Mouse (Mus musculus) erythroblast, embryonic 14.5 days (primary cell): ENCODE measurements around the gene Ppp1r1a.

Experiments
- GATA1 ChIP-seq: IDR thresholded peaks from 2 replicates; pipeline ENCODE4 v1.6.1; 2012; ENCODE audit warnings: low read length, inconsistent platforms, mixed read lengths
- TAL1 ChIP-seq: IDR thresholded peaks from 3 replicates; pipeline ENCODE4 v1.6.1; 2012; ENCODE audit warnings: low read length, inconsistent platforms, mixed read lengths

- no peak for TF ChIP-seq GATA1
- TF ChIP-seq TAL1: no peak
These were observed 2.8 kb downstream of the Ppp1r1a start for GRCm38 (mm10) chr15:103535030-103535429.
